Mouse (Mus musculus): ENCODE data around the gene Fmnl2.

DNA sequence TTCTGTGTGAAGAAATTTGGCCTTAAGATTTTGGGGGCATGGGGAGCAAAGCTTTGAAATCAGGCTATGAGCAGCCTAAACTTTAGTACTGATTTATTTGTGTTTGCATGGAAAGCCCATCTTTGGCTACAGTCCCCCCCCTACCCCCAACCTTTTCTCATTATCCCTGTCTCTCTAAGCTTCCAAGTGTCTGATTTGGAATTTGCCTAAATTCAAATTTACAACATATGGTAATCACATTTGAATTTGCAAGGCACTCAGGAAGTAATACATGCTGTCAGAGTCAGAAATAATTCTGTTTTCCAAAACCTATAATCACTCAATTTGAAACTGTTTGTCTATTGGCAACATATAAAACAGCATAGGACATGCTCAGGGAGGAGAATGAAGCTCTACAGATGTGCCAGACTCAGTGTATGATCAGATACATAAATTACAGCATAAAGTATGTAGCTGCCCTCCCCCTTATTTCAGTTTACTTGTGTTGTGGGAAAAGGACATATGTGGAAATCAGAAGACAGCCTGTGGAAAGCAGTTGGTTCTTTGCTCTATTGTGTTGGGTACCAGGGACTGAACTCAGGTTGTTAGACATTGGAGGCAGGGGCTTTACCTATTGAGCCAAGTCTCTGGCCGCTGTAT, 190.2 kb downstream of the Fmnl2 start:
- TF ChIP-seq MAX (IDR thresholded peaks at IDR 0.05; ENCODE audit: low read depth), result no peak
- TF ChIP-seq POLR2A (IDR thresholded peaks at IDR 0.05; ENCODE audit: insufficient read length, low read depth), result no peak
- no peak for TF ChIP-seq REST (IDR thresholded peaks at IDR 0.05; ENCODE audit: insufficient read depth, insufficient read length)
- TF ChIP-seq POLR2AphosphoS2 (IDR thresholded peaks at IDR 0.05; ENCODE audit: insufficient read length, low read depth), result no peak
- no peak for TF ChIP-seq CEBPB (IDR thresholded peaks at IDR 0.05; ENCODE audit: insufficient read depth, poor library complexity, severe bottlenecking)
- TF ChIP-seq USF1 (IDR thresholded peaks at IDR 0.05; ENCODE audit: low read depth), result no peak
- TF ChIP-seq SRF (IDR thresholded peaks at IDR 0.05; ENCODE audit: control insufficient read depth, insufficient read length, low read depth), result no peak
- TF ChIP-seq MYOG (IDR thresholded peaks at IDR 0.05; ENCODE audit: control insufficient read depth in 1 of 3, insufficient read depth in 1 of 3, insufficient read length in 2 of 3, low read depth in 2 of 3), result no peak
- TF ChIP-seq TCF12 (IDR thresholded peaks at IDR 0.05; ENCODE audit: insufficient read depth, poor library complexity, severe bottlenecking), result no peak
- no peak for TF ChIP-seq MYOD1 (IDR thresholded peaks at IDR 0.05; ENCODE audit: control insufficient read depth in 1 of 3, insufficient read length in 2 of 3, low read depth in 2 of 3)
- TF ChIP-seq E2F4 (IDR thresholded peaks at IDR 0.05; ENCODE audit: insufficient read depth), result no peak
- no peak for TF ChIP-seq TCF3 (IDR thresholded peaks at IDR 0.05; ENCODE audit: insufficient read length, low read depth)

All from myocyte (in vitro differentiated cells).